Mouse (Mus musculus) heart, embryonic 16.5 days (tissue): ENCODE measurements around the gene Stk35. TPM values are rescaled to one million over a fixed set of nuclear protein-coding genes. Genes with fewer than 3 reads are reported as not detected.

ENCODE experiments used
- ATAC-seq: fragments of 200-750 bp; cut with Nextera tagmentation; replicated peaks from 2 replicates; pipeline ENCODE4 v1.8.0; 2017; ENCODE audit warnings: moderate number of reproducible peaks; ENCODE audit not compliant: insufficient read depth, low FRiP score; ENCODE audit errors: extremely low read depth
- H3K27ac ChIP-seq: fragments of 300-500 bp; sonication (generic); 2 replicates; pipeline ENCODE4 v1.5.1; 2014; ENCODE audit warnings: mild to moderate bottlenecking, low read length, control low read depth, moderate library complexity
- H3K27me3 ChIP-seq: fragments of 300-500 bp; sonication (generic); 2 replicates; pipeline ENCODE4 v1.6.1; 2014; ENCODE audit warnings: low read length, mixed read lengths; ENCODE audit not compliant: control insufficient read depth, insufficient read depth
- H3K36me3 ChIP-seq: fragments of 300-500 bp; sonication (generic); 2 replicates; pipeline ENCODE4 v1.6.1; 2014; ENCODE audit not compliant: control insufficient read depth, insufficient read depth
- H3K4me1 ChIP-seq: fragments of 300-500 bp; sonication (generic); 2 replicates; pipeline ENCODE4 v1.6.1; 2014; ENCODE audit warnings: low read length, mixed read lengths; ENCODE audit not compliant: control insufficient read depth, insufficient read depth
- H3K4me2 ChIP-seq: fragments of 300-500 bp; sonication (generic); 2 replicates; pipeline ENCODE4 v1.6.1; 2014; ENCODE audit warnings: low read depth, mild to moderate bottlenecking, control low read depth, low read length
- H3K4me3 ChIP-seq: fragments of 300-500 bp; sonication (generic); 2 replicates; pipeline ENCODE4 v1.5.1; 2014; ENCODE audit warnings: mild to moderate bottlenecking, control low read depth, low read length
- H3K9ac ChIP-seq: fragments of 300-500 bp; sonication (generic); 2 replicates; pipeline ENCODE4 v1.6.1; 2014; ENCODE audit warnings: low read length, control low read depth
- H3K9me3 ChIP-seq: fragments of 300-500 bp; sonication (generic); replicated peaks from 2 replicates; pipeline ENCODE4 v1.6.1; 2016; ENCODE audit warnings: low read length; ENCODE audit not compliant: control insufficient read depth
- WGBS: fragments of 180-500 bp; shearing (Covaris S2); extraction: QIAGEN DNeasy Blood & Tissue Kit; methylation state at CpG from one replicate; pipeline ENCODE4 v1.1.7; 2014; 5-methylcytosine and 5-hydroxymethylcytosine counted together
- polyA plus RNA-seq: library from polyadenylated mRNA; unstranded; fragments of >200 nt; fragmentation: Nextera tagmentation; extraction: Ambion mirVana; gene quantifications from 2 replicates; pipeline ENCODE4 v1.2.1, GENCODE M21; 2015

The Stk35 gene
- polyA plus RNA-seq, 1 experiment from 2014 or later = 6.9 TPM

- peaks cover 26% of the 10 kb centered on the region for H3K36me3 ChIP-seq
- H3K4me2 ChIP-seq = no peak overlapping the region
- no peak overlapping the region for H3K9ac ChIP-seq
- H3K4me3 ChIP-seq = no peak overlapping the region
- WGBS = 92% methylated on average over 7 of the region's 7 CpGs
- H3K27me3 ChIP-seq = no peaks in the 10 kb centered on the region
- H3K4me1 ChIP-seq = peaks cover 37% of the 10 kb centered on the region
- ATAC-seq = no peak
- H3K27ac ChIP-seq = no peak overlapping the region
- no peaks in the 10 kb centered on the region for H3K9me3 ChIP-seq
Measured at GRCm38 (mm10) chr2:129810563-129810962, 10.2 kb downstream of the Stk35 start.

- H3K27me3 ChIP-seq = no peaks in the 10 kb centered on the region
- H3K4me2 ChIP-seq = no peak overlapping the region
- no peak overlapping the region for H3K27ac ChIP-seq
- H3K4me1 ChIP-seq = peaks cover 44% of the 10 kb centered on the region
- peaks cover 30% of the 10 kb centered on the region for H3K36me3 ChIP-seq
- no peak for ATAC-seq
- no peak overlapping the region for H3K9ac ChIP-seq
- no peaks in the 10 kb centered on the region for H3K9me3 ChIP-seq
- no peak overlapping the region for H3K4me3 ChIP-seq
- 87% methylated on average over 3 of the region's 3 CpGs for WGBS
Measured at GRCm38 (mm10) chr2:129814033-129814432, 13.7 kb downstream of the Stk35 start.

- ATAC-seq = no peak
- no peaks in the 10 kb centered on the region for H3K9me3 ChIP-seq
- H3K4me2 ChIP-seq = no peak overlapping the region
- 44% methylated on average over 2 of the region's 2 CpGs for WGBS
- no peak overlapping the region for H3K4me3 ChIP-seq
- H3K4me1 ChIP-seq = peaks cover 55% of the 10 kb centered on the region
- no peak overlapping the region for H3K27ac ChIP-seq
- no peaks in the 10 kb centered on the region for H3K27me3 ChIP-seq
- H3K36me3 ChIP-seq = peaks cover 25% of the 10 kb centered on the region
- no peak overlapping the region for H3K9ac ChIP-seq
Measured at GRCm38 (mm10) chr2:129815076-129815475, 14.8 kb downstream of the Stk35 start.

GRCm38 (mm10) chr2:129817603-129818257 lies 17.4 kb downstream of the Stk35 start:
- H3K4me1 ChIP-seq = peaks cover 80% of the 10 kb centered on the region
- peaks cover 4% of the 10 kb centered on the region; the same call in 1 of the 2 replicates for H3K36me3 ChIP-seq
- H3K4me2 ChIP-seq = no peak overlapping the region
- H3K4me3 ChIP-seq = no peak overlapping the region
- 47% methylated on average over 5 of the region's 5 CpGs for WGBS
- no peaks in the 10 kb centered on the region for H3K9me3 ChIP-seq
- ATAC-seq = 0 out of 2 replicates have a peak, but pooled peaks have one; percentile 38
- no peaks in the 10 kb centered on the region for H3K27me3 ChIP-seq
- H3K27ac ChIP-seq = peak overlapping the region; percentile 93
- H3K9ac ChIP-seq = no peak overlapping the region

- Histone ChIP-seq H3K36me3 (peaks cover 4% of the 10 kb centered on the region; the same call in 1 of the 2 replicates), H3K4me3 (no peak overlapping the region), H3K9me3 (no peaks in the 10 kb centered on the region), H3K4me1 (peaks cover 83% of the 10 kb centered on the region), H3K27ac (peak overlapping the region; percentile 93), H3K27me3 (no peaks in the 10 kb centered on the region), H3K4me2 (peak overlapping the region; percentile 23; the same call in 1 of the 2 replicates), H3K9ac (no peak overlapping the region)
- ATAC-seq = peak; percentile 77
- 35% methylated on average over 2 of the region's 2 CpGs for WGBS
Measured at GRCm38 (mm10) chr2:129818868-129819267, 18.6 kb downstream of the Stk35 start.

GRCm38 (mm10) chr2:129819531-129819930 lies 19.2 kb downstream of the Stk35 start:
- Histone ChIP-seq H3K27ac (peak overlapping the region; percentile 93), H3K27me3 (no peaks in the 10 kb centered on the region), H3K4me1 (peaks cover 83% of the 10 kb centered on the region), H3K9ac (no peak overlapping the region), H3K4me2 (no peak overlapping the region), H3K36me3 (peaks cover 4% of the 10 kb centered on the region; the same call in 1 of the 2 replicates), H3K9me3 (no peaks in the 10 kb centered on the region), H3K4me3 (no peak overlapping the region)
- ATAC-seq = no peak
- 54% methylated on average over 2 of the region's 2 CpGs for WGBS

- Histone ChIP-seq H3K4me1 (peaks cover 81% of the 10 kb centered on the region), H3K4me3 (no peak overlapping the region), H3K27me3 (no peaks in the 10 kb centered on the region), H3K4me2 (no peak overlapping the region), H3K36me3 (peaks cover 4% of the 10 kb centered on the region; the same call in 1 of the 2 replicates), H3K9me3 (no peaks in the 10 kb centered on the region), H3K9ac (no peak overlapping the region), H3K27ac (peak overlapping the region; percentile 93)
- no peak for ATAC-seq
- WGBS = 71% methylated on average over 1 of the region's 1 CpGs
Measured at GRCm38 (mm10) chr2:129819951-129820350, 19.6 kb downstream of the Stk35 start.

- no peak overlapping the region for H3K4me3 ChIP-seq
- WGBS = 52% methylated on average over 8 of the region's 8 CpGs
- no peak overlapping the region for H3K4me2 ChIP-seq
- H3K27me3 ChIP-seq = no peaks in the 10 kb centered on the region
- no peak overlapping the region for H3K9ac ChIP-seq
- H3K27ac ChIP-seq = peak overlapping the region; percentile 16; the same call in 1 of the 2 replicates
- ATAC-seq = no peak
- peaks cover 2% of the 10 kb centered on the region; the same call in 1 of the 2 replicates for H3K36me3 ChIP-seq
- peaks cover 72% of the 10 kb centered on the region for H3K4me1 ChIP-seq
- no peaks in the 10 kb centered on the region for H3K9me3 ChIP-seq
Measured at GRCm38 (mm10) chr2:129821021-129821420, 20.7 kb downstream of the Stk35 start.

GRCm38 (mm10) chr2:129821568-129821967 lies 21.3 kb downstream of the Stk35 start:
- Histone ChIP-seq H3K36me3 (no peaks in the 10 kb centered on the region), H3K9me3 (no peaks in the 10 kb centered on the region), H3K9ac (no peak overlapping the region), H3K27me3 (no peaks in the 10 kb centered on the region), H3K4me3 (no peak overlapping the region), H3K27ac (no peak overlapping the region), H3K4me1 (peaks cover 72% of the 10 kb centered on the region), H3K4me2 (no peak overlapping the region)
- 85% methylated on average over 5 of the region's 5 CpGs for WGBS
- ATAC-seq = no peak
